Mouse (Mus musculus) bone marrow, adult 2 months (tissue): ENCODE results near the gene Gm21981.

Experiments used
- CTCF ChIP-seq: fragments of 200-500 bp; IDR thresholded peaks from 2 replicates; pipeline ENCODE4 v1.5.1; 2011; ENCODE audit warnings: low read length, control low read depth; ENCODE audit not compliant: control insufficient read depth, insufficient read depth
- POLR2A ChIP-seq: fragments of 200-500 bp; IDR thresholded peaks from 2 replicates; pipeline ENCODE4 v1.6.1; 2011; ENCODE audit warnings: low read depth, mild to moderate bottlenecking, control low read depth, low read length, borderline replicate concordance; ENCODE audit not compliant: control insufficient read depth

DNA sequence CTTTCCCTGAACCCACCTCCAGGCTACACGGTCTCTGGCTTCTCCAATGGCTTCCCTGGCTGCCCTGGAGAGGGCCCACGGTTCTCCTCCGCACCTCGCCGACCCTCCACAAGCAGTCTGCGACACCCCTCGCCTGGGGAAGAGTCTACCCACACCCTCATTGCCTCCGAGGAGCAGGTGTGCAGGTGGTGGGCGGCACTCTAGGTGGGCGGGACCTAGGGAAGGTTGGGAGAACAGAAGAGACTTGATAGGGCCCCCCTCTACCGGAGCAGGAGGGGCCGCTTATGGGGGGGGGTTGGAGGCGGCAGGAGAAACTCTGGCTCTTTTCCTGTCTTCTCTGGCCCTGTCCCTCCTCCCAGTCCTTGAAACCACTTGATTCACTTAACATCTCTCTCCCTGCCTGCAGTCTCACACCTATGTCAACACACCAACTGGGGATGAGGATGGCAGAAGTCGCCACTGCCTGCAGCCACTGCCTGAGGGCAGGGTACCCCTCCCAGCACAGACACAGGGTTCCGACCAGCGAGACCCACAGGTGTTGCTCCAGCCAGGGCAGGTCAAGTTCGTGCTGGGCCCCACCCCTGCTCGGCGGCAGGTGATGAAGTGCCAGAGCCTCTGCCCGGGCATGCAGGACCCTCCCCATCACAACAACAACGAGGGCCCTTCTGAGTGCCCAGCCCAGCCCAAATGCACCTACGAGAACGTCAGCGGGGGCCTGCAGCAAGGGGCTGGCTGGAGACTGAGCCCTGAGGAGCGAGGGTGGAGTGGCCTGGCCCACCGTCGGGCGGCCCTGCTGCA is 8.5 kb upstream of the Gm21981 start:
- TF ChIP-seq CTCF: no peak
- TF ChIP-seq POLR2A: no peak
